Mouse (Mus musculus) urinary bladder, adult 18-20 months (tissue): Measurements from ENCODE around the gene Prlh.

Experiments used
- DNase-seq, 2 experiments: peaks; one replicate each; pipeline ENCODE4 v3.0.0; 2022; ENCODE audit warnings: low spot score in 2 of 2, mixed read lengths in 2 of 2

Prlh gene

GRCm38 (mm10) chr1:90952808-90953207, at the start of gene Prlh:
Gene Prlh (plus strand): TSS chr1:90953108.
- DNase-seq, result no peak

DNA sequence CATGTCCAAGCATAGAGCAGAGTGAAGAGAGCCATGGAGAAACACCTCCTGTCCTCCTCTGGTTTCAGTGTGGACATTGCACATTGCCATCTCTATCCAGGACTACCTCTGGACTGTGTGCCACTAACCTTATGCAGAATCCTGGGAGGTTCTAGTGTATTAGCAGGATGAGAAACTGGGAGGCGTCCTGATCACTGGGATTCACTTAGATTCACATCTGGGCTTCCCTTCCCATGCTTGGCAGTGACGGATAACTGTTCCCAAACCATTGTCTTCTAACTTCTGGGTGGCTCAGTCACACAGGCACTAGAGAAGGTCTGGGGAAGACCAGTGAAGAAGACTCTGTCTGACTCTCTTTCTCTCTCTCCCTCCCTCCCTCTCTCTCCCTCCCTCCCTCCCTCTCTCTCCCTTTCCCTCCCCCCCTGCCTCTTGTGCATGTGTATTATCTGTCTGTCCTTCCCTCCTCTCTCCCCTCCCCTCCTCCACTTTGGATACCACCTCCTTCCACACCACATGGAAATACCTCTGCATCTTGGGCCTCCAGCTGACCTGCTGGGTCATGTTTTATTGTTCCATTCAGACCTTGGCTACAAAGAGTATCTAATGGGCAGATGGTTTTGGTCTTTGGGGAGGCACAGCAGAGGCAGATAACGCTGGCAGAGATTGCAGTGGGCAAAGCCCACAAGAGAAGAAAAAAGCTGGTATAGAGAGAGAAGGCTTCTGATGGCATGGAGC, 49.5 kb upstream of the Prlh start:
- DNase-seq, result no peak

DNA sequence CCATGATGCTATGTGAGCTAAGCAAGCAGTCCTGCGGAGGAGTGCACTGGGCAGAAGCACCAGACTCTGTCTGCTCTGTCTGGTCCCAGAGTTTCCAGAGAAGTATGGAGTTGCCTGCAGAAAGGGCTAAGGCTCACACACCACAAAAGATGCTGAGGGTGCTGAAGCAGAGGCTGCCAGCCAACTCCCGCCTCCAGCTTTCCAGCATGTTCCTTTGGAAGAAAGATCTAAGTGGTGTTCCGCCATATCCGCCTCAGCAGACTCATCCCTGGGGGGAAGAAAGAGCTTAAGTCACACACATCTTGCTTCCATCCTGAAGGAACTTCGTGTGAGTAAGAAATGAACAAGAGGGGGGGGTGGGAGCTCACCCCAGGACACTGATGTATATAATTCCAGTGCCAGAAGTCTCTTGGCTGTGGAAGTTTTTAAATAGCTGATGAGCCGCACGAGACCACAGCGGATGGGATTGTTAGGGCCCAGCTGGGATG, 48.9 kb upstream of the Prlh start:
- no peak for DNase-seq

DNA sequence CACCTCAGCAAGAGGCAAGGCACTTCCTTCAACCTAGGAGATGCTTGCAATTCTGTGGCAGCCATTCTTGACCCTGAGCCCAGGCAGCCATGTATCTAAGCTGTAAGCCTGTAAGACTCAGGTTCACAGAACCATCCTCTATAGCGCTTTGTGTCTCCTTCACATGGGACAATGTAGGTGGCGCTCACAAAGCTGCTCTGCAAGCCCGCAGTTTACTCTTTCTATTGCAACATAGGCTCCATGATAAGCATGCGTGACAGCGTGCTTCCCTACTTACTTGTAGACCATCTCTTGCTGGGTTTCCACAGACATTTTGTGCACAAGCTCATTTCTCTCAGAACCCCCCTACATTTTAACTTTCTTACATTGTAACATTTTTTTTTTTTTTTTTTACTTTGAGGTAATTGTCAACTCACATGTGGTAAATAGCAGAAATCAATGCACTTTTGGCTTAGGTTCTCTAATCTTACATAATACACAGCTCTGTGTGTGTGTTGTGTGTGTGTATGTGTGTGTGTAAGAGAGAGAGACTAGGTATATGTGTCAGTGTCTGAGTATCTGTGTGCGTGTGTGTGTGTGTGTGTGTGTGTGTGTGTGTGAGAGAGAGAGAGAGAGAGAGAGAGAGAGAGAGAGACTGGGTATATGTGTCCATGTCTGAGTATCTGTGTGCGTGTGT, 48.0 kb upstream of the Prlh start:
- no peak for DNase-seq

DNA sequence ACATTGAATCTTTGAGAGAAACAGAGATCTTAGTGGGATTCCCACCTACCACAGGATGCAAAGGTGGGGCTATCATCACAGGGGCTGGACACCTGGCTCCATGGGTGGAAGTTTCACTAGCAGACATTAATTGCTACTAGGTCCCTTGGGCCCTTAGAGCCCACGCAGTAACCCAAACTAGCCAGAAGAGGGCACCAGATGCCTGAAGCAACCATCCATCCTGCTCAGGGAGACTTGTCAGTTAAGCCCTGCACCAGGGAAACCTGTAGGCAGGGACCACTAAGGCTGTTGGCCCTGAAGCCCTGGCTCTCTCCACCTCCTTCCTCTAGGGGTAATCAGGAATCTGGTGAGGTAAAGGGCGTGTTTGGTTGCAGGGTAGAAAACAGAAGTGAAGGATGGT, 46.6 kb upstream of the Prlh start:
- DNase-seq, result no peak

GRCm38 (mm10) chr1:90909161-90909560, 43.7 kb upstream of the Prlh start:
- no peak for DNase-seq

DNA sequence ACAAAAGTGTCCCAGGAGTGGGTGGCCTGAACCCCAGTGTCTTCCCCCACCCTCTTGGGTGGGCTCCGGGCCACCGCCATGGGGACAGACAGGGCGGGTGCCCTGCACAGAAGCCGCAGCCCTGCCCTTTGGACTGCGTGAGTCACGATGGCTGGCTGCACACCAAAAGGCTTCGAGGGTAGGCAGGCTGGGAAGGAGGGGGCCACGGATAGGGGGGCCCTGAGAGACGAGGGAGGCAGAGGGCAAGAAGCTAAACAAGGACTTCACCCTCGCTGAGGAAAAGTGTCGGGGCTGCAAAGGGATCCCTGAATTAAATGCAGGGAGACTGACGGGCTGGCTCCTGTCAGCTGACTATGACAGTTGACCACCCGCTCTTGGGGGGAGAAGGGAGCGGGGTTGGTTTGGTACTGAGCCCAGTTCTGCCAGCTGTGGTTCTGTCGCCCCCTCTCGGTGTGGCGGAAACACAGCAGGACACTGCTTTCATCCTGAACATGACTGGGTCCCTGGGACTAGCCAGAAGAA, 43.2 kb upstream of the Prlh start:
- DNase-seq, result peak; percentile 72

DNA sequence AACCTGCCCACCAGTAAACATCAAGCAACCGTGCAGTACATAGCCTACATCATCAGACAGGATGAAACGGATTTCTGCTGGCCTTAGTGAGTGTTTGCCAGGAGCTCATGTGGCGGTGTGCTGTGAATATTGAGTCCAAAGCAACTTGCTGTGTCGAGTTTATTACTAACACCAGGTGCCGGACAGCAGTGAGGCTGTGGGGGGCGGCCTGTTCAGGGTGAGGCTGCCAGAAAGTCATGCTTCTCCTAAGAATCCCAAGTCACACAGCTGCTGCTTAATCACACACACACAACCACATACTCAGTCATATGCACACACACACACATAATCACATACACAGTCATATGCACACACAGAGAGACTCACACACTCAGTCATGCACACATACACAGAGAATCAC, 39.7 kb upstream of the Prlh start:
- no peak for DNase-seq

DNA sequence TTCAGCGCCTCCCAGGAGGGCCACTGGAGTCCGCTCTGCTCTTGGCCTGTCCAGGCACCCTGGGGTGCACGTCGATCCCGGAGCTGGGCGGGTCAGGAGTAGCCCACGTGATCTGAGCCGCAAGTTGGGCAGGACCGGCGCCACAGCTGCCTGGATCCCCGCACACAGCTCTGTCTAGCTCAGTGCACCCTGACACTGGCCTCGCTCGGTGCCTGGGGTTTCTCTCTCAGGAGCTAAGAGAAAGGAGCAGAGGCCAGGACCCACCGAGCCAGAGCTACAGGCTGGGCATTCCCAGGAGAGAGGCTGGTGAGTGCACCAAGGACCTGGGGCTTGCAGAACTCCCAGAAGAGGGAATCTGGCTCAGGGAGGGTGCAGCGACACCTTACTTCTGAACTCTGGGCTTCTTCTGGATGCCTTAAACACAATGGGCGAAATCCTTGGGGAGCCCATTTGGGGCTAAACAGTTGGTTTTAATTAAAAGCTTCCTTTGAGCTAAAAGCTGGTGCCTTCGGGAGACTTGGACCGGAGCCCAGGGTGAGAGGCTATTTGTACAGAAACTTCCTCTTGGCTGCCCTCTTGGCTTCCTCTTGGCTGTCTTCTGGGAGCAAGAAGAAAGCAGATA, 37.8 kb upstream of the Prlh start, which contains the start of gene Mlph:
Gene Mlph, plus strand, starts transcription at position 138 of the 622 bp plus-strand sequence.
- peak in 1 of 2 experiments; percentile 45 for DNase-seq

DNA sequence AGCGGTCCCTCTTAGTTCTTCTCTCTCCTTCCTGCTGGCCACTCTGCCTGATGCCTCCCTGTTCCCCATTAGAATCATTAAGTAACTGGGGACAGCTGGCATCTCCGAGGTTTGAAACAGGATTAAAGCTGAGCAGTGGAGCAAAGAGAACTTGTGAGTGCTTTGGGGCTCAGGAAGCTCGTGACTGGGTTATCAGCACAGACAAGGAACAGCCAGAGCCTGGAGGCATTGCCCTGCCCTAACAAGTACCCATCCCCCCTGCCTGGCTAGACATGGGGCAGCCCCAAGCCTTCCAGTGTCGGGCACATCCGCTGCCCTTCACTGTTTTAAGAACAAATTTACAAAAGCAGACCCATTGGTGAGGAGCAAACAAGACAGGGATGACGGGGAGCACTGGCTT, 35.4 kb upstream of the Prlh start:
- DNase-seq, result no peak

DNA sequence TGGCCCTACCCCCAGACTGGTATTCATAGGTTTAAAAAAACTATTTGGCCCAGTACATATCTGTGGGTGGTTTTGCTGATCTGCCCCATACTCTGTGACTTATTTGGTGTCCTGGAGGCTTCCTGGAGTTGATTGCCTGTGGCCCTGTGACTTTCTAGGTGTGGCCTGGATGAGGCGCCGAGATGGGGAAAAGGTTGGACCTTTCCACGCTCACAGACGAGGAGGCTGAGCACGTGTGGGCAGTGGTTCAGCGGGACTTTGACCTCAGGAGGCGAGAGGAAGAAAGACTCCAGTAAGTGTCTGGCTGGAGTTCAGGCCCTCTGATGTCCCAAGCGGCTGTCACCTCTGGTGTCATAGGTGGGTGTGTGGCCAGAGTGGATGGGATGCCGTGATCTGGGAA, 31.2 kb upstream of the Prlh start:
- DNase-seq, result no peak

GRCm38 (mm10) chr1:90926030-90926429, 26.9 kb upstream of the Prlh start:
- DNase-seq, result no peak

GRCm38 (mm10) chr1:90927308-90927707, 25.6 kb upstream of the Prlh start:
- DNase-seq, result peak in 1 of 2 experiments; percentile 45

DNA sequence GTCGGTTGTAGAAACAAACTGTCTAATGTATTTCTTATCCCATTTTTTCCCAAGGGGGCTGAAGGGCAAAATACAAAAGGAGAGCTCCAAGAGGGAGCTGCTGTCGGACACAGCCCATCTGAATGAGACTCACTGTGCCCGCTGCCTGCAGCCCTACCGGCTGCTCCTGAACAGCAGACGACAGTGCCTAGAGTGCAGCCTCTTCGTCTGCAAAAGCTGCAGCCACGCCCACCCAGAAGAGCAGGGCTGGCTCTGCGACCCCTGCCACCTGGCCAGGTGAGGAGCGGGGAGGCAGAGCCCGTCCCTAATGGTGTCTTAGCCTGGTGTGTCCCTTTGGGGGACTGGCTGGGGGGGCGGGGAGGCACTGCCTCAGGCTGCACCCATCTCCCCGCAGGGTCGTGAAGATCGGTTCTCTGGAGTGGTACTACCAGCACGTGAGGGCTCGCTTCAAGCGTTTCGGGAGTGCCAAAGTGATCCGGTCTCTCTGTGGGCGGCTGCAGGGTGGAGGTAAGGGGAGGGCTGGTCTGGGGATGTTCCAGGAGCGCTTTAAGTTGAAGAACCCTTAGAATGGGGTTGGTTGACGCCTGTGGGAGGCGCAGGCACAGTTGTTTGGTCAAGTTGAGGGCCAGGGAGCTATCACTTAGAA, 24.9 kb upstream of the Prlh start:
- DNase-seq, result no peak

DNA sequence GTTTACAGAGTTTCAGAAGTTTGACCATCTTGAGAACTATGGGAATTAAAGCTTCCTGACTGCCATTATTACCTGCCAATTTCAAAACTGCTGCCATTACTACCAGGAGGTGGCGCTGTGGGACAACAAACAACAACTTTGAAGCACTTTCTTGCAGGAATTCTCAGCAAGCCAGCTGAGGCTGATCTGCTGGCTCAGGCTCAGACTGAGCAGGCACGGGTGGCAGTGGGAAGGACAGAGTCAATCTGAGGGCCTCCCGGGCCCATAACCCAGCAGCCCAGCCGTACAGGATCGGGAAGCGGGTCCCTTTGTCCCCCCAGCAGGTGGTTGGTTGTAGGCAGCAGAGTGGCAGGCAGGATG, 24.4 kb upstream of the Prlh start:
- peak; percentile 73 to 78 for DNase-seq

DNA sequence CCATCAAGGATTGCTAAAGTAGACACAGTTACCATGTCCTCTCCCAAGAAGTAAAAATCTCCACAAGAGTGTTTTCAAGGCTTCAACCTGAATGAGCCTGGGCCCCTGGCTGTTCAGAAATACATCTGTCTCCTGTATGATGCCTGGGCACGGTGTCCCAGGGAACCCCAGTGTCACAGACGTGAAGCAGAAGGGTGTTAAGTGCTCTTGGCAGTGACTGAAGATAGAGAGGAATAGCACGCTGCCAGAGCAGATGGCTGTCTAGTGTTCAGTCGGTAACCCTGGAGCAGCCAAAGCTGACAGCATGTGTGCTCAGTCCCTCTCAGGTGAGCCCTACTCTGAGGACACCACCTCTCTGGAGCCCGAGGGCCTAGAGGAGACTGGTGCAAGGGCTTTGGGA, 19.9 kb upstream of the Prlh start:
- no peak for DNase-seq

DNA sequence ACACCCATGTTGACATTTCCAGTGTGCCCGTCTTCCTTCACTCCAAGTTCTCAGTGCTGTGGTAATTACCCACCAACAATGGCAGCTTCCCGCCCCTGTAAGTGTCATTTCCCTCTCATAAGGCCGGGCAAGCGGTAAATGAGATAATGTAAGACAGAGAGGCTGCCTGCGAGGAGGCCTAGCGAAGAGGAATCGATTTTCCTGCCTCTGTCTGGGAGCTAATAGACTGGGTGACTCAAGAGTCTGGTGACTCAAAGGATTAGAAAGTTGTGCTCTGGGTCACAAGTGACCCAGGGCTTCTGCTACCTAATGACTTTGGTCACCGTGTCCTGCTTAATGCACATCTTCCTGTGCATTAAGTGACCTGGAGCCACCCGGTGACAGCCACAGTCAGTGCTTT, 15.9 kb upstream of the Prlh start:
- DNase-seq, result no peak

GRCm38 (mm10) chr1:90939980-90940379, 12.9 kb upstream of the Prlh start:
- DNase-seq, result no peak

DNA sequence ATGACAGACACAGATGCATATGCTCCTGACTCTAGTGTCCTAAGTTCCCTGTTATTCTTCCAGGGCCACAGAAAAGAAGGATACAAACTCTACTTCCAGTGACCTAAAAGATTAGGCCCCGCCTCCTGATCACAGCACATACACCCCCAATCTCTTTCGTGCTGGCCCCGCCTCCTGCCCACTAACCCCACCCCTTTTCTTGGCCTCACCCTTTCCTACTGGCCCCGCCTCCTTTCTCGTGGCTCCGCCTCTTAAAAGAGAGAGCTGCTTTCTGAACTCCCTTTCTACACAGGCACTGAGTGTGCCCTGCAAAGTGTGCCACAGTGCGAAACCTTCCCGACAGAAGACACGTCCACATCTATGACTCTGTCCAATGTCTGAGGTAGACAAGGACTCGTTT, 7.7 kb upstream of the Prlh start:
- no peak for DNase-seq

GRCm38 (mm10) chr1:90947252-90947651, 5.7 kb upstream of the Prlh start:
- no peak for DNase-seq

GRCm38 (mm10) chr1:90949309-90949708, 3.6 kb upstream of the Prlh start:
- no peak for DNase-seq

DNA sequence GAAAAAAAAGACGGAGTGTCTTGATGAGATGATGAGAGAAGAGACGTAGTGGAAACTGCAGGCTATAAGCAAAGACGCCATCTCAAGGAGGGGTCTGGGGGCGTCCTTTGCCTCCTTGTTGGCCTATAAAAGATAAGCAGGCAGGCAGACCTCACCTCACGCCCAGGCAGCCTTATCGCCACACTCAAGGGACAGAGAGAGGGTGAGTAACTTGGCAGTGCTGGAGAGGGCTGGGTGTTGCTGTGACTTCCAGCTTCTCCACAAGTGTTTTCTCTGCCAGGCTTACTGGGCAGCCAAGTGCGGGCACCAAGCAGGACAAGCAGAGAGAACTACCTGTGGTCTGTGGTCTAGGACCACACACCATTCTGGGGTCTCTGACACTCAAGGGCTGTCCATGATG, 1.2 kb upstream of the Prlh start:
- DNase-seq, result no peak
